Mouse (Mus musculus): ENCODE data around the gene Slc1a2.

DNA sequence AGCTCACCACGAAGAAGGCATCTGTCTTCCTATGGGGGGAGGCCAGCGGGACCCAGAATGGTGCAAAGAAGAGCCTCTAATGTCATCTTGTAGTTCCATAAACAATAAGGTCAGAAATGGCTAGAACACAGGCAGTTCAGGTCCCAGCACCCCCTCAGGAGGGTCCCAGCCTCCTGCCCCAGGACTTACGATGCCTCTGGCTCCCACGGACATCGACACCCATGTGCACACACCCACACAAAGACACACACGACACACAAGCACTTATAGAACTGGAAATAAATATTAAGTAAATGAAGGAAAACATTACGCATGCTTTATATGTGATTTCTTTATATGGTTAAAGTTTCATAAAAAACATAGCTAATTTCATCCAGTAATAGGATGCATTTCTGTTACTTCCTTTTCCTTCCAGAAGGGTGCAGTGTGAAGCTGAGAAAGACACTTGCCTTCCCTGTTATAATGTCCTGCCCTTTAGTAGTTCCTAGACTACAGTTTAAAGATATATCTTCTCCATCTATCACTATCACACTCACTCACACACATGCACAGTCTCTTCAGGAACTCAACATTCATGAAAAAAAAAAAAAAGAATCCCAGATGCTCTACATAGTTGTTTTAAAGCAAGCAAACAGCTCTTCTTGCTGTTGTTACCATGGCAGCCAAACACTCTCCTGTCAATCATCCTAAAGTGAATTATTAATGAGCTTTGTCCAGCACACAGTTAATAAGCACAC is 27.1 kb downstream of the Slc1a2 start:
- TF ChIP-seq CTCF (IDR thresholded peaks at IDR 0.05; ENCODE audit: low read depth, low read length) (no peak), TAL1 (conservative IDR thresholded peaks at IDR 0.05; ENCODE audit: low read depth, low read length) (no peak), GATA1 (IDR thresholded peaks at IDR 0.05; ENCODE audit: borderline replicate concordance, low read length) (no peak), POLR2AphosphoS5 (IDR thresholded peaks at IDR 0.05; ENCODE audit: insufficient replicate concordance, low read depth, low read length) (no peak)
